Mouse (Mus musculus) limb, embryonic 11.5 days (tissue): ENCODE data around the gene Faim. TPM values are rescaled to one million over a fixed set of nuclear protein-coding genes. Genes with fewer than 3 reads are reported as not detected.

Experiments used
- ATAC-seq: fragments of 200-750 bp; cut with Nextera tagmentation; 2 replicates; pipeline ENCODE4 v1.8.0; 2017; ENCODE audit warnings: low read depth; ENCODE audit not compliant: insufficient number of reproducible peaks, low FRiP score, low TSS enrichment
- DNase-seq: peaks from one replicate; pipeline ENCODE4 v3.0.0-alpha.2; 2015; ENCODE audit warnings: low spot score
- H3K27ac ChIP-seq: fragments of 300-500 bp; sonication (generic); replicated peaks from 2 replicates; pipeline ENCODE4 v1.5.1; 2014; ENCODE audit warnings: low read depth, mild to moderate bottlenecking, low read length
- H3K27me3 ChIP-seq: fragments of 300-500 bp; sonication (generic); 2 replicates; pipeline ENCODE4 v1.6.1; 2014; ENCODE audit warnings: mild to moderate bottlenecking, low read length, mixed read lengths; ENCODE audit not compliant: control insufficient read depth, insufficient read depth
- H3K36me3 ChIP-seq: fragments of 300-500 bp; sonication (generic); 2 replicates; pipeline ENCODE4 v1.6.1; 2014; ENCODE audit warnings: mild to moderate bottlenecking, low read length, moderate library complexity, mixed read lengths; ENCODE audit not compliant: control insufficient read depth, insufficient read depth
- H3K4me1 ChIP-seq: fragments of 300-500 bp; sonication (generic); 2 replicates; pipeline ENCODE4 v1.6.1; 2014; ENCODE audit warnings: low read length, mixed read lengths; ENCODE audit not compliant: control insufficient read depth, insufficient read depth
- H3K4me2 ChIP-seq: fragments of 300-500 bp; sonication (generic); 2 replicates; pipeline ENCODE4 v1.6.1; 2014; ENCODE audit warnings: low read depth, mild to moderate bottlenecking, moderate library complexity; ENCODE audit not compliant: severe bottlenecking
- H3K4me3 ChIP-seq: fragments of 300-500 bp; sonication (generic); 2 replicates; pipeline ENCODE4 v1.5.1; 2014; ENCODE audit warnings: low read depth, low read length
- H3K9ac ChIP-seq: fragments of 300-500 bp; sonication (generic); 2 replicates; pipeline ENCODE4 v1.6.1; 2014; ENCODE audit warnings: mild to moderate bottlenecking, low read length
- H3K9me3 ChIP-seq: fragments of 300-500 bp; sonication (generic); 2 replicates; pipeline ENCODE4 v1.6.1; 2016; ENCODE audit warnings: low read length; ENCODE audit not compliant: control insufficient read depth
- WGBS: fragments of 180-500 bp; shearing (Covaris S2); extraction: QIAGEN DNeasy Blood & Tissue Kit; methylation state at CpG from one replicate; pipeline ENCODE4 v1.1.7; 2014; 5-methylcytosine and 5-hydroxymethylcytosine counted together
- polyA plus RNA-seq: library from polyadenylated mRNA; unstranded; fragments of >200 nt; fragmentation: Nextera tagmentation; extraction: Ambion mirVana; gene quantifications from 2 replicates; pipeline ENCODE4 v1.2.1, GENCODE M21; 2014

Gene Faim
- polyA plus RNA-seq = 58.5 TPM in 2 replicates

DNA sequence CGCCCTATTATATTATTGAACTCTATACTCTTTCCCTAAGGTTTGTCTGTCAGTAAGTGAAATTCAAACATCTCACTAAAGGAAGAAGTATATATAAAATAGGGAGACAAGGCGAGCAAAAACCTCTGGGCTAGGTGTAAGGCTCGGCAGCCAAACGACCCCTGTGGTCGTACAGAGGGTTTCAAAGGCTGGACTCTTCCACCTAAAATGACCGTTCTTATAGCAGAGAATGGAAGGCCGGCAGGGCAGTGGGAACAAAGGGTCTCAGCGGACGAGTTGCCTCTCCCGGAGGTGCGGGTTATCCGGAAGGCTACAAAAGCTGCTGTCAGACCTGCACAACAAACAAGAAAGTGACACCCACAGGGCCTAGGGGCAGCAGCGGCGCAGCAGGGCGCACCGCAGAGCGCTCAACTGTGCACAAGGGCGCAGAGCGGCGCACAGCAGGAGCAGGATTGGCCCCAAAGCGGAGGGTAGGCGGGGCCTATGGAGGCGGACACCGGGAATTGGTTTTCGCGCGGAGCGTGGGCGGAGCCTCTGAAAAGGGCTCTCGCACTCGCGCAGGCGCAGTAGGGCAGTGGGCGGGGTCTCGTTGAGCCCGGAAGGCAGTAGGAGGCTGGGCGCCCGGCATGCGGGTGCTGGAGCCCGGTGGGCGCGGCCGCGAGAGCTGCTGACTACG, at the start of gene Faim:
Gene Faim, plus strand, starts transcription at position 574 of the 676 bp plus-strand sequence.
- Histone ChIP-seq H3K4me1 (0 out of 2 replicates have a peak, but pooled peaks cover 3% of the 10 kb centered on the region), H3K36me3 (no peaks in the 10 kb centered on the region), H3K27me3 (no peaks in the 10 kb centered on the region), H3K9me3 (no peaks in the 10 kb centered on the region), H3K9ac (peak within 1 kb of the TSS; percentile 75), H3K27ac (no peak within 1 kb of the TSS), H3K4me2 (peak within 1 kb of the TSS; percentile 75), H3K4me3 (peak within 1 kb of the TSS; percentile 56)
- ATAC-seq = peak; percentile 98
- peak; percentile 100 for DNase-seq
- 1% methylated on average over 44 of the region's 45 CpGs for WGBS

DNA sequence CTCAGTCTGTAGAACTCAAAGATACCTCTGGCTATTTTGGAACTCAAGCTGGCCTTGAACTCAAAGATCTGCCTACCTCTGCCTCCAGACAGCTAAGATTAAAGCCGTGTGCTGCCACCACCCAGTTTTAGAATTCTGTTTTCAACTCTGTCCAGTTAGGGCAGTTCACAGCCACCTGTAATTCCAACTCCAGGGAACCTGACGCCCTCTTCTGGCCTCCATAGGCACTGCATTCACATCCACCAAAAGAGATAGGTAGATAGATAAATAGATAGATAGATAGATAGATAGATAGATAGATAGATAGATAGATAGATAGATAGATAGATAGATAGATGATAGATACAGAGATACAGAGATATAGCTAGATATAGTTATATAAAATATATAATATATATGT, 46.9 kb upstream of the Faim start:
- Histone ChIP-seq H3K9me3 (no peaks in the 10 kb centered on the region), H3K4me3 (no peak overlapping the region), H3K27me3 (0 out of 2 replicates have a peak, but pooled peaks cover 2% of the 10 kb centered on the region), H3K9ac (no peak overlapping the region), H3K4me1 (no peaks in the 10 kb centered on the region), H3K4me2 (no peak overlapping the region), H3K36me3 (no peaks in the 10 kb centered on the region), H3K27ac (no peak overlapping the region)
- peak; percentile 46 for DNase-seq
- WGBS = 18% methylated on average over 2 of the region's 2 CpGs
- no peak for ATAC-seq

DNA sequence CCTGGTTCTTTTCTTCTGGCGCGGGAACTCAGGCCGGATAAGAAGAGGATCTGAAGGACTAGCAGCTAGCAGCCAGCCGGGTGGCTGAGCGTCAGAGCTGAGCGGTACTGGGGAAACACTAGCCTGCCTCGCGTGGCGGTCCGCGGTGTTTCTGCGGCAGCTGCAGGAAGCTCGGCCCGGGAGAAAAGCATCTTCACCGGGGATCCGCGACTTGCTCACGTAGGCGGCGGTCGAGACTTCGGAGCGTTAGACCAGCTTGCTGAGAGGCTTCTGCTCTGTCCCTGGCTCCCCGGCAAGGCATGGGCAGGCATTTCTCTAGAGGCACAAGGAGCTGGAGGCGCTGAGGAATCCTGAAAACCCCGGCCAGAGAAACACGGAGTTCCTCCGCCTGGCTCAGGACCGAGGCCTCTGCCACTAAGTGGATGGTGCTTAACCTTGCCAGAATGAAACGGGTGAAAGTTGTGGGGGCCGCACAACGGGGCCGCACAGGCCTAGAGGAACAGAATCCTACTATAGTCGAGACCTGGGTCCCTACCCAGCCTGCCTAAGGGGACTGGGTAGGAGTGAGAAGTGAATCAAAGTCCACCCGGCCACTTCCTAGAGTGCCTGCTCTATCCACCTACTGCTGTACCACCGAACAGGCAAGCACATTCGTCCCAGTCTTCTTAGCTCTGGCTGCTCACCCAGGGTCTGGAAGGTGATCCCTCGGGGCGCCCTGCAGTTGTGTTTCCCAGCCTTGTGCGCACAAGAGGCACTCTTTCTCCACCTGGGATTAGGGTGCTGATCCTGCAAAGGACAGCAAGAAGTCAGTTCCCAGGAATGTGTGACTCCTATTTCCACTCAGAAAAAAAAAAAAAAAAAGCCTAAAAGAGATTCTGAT, 33.8 kb upstream of the Faim start:
- Histone ChIP-seq H3K4me2 (peak overlapping the region; percentile 20; the same call in 1 of the 2 replicates), H3K9ac (peak overlapping the region; percentile 12; the same call in 1 of the 2 replicates), H3K36me3 (no peaks in the 10 kb centered on the region), H3K27ac (no peak overlapping the region), H3K27me3 (peaks cover 71% of the 10 kb centered on the region), H3K4me3 (peak overlapping the region; percentile 12), H3K4me1 (peaks cover 29% of the 10 kb centered on the region), H3K9me3 (no peaks in the 10 kb centered on the region)
- DNase-seq (peak; percentile 62), ATAC-seq (no peak)
- under 1% methylated on average over 40 of the region's 40 CpGs for WGBS

DNA sequence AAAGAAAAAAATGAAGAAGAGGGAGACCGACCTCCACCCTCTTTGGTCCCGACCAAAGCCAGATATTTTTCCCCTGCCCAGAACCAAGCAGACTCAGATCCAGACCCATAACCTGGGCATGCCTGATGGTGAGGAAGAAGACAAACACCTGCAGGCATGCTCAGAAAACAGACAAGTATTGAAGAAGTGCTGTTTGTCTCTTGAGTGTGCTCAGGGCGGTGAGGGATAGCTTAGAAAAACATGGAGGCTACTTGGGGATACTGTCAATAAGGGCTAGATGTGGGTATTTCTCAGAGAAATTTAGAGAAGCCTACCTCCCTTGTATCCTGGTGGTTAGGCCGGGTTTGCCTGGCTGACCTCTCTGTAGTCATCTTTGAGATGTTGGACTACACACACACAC, 32.9 kb upstream of the Faim start:
- no peak for ATAC-seq
- Histone ChIP-seq H3K4me2 (no peak overlapping the region), H3K4me1 (peaks cover 29% of the 10 kb centered on the region), H3K9ac (no peak overlapping the region), H3K4me3 (no peak overlapping the region), H3K9me3 (no peaks in the 10 kb centered on the region), H3K27ac (no peak overlapping the region), H3K27me3 (peaks cover 71% of the 10 kb centered on the region), H3K36me3 (no peaks in the 10 kb centered on the region)
- no peak for DNase-seq
- 5% methylated on average over 4 of the region's 4 CpGs for WGBS

DNA sequence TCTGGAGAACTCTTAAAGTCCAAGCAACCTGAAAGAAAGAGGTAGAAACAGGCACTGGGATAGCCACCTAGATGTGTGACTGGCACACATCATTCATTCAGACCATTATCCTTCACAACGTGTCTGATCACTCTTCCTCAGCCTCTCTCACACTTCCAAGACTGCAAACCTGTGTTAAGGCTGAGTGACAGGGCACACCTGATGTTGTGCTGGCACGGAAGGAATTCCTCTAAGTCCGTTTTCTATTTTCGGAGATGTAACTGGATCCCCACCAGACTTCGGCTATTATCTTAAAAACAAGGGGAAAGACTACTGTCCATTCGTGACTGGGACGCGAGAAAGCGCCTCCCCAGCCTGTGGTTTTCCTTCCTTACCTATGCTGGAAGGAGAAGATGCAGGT, 32.3 kb upstream of the Faim start:
- no peak overlapping the region for H3K4me3 ChIP-seq
- 4% methylated on average over 9 of the region's 9 CpGs for WGBS
- ATAC-seq (no peak), DNase-seq (peak; percentile 36)
- no peak overlapping the region for H3K4me2 ChIP-seq
- no peaks in the 10 kb centered on the region for H3K36me3 ChIP-seq
- H3K27ac ChIP-seq = no peak overlapping the region
- no peaks in the 10 kb centered on the region for H3K9me3 ChIP-seq
- no peak overlapping the region for H3K9ac ChIP-seq
- H3K4me1 ChIP-seq = peaks cover 29% of the 10 kb centered on the region
- H3K27me3 ChIP-seq = peaks cover 71% of the 10 kb centered on the region

DNA sequence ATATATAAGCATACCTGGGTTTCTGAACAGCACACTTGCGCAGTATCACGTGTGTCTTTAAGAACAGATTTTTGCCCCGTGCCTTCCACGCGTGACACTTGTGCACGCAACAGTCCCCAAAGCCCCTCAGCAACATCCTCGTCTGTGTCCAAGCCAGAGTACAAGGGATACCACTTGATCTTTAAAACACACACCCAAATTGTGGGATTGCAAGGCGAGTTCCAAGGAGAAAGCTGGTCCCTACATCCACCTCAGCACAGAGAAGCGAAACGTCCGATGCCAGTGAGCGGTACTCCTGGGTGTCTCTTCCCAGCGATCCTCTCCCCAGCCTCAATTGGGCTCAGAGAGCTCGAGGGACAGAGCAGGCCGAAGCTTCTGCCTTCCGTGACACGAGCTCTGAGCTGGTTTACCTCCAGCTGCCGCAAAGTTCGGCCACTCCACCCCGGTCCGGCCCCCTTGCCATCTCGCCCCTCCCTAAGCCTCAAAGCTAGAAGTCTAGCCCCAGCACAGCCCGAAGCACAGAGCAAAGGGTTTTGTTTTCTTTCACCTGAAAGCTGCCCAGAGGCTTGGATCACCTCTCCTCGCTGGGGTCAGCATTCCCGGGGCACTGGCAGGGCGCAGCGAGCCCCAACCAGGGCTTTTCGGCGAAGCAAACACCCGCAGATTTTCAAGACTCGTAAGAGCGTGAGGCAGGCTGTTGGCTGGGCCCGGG, 31.6 kb upstream of the Faim start:
- Histone ChIP-seq H3K36me3 (no peaks in the 10 kb centered on the region), H3K27me3 (peaks cover 78% of the 10 kb centered on the region), H3K9me3 (no peaks in the 10 kb centered on the region), H3K9ac (no peak overlapping the region), H3K4me2 (peak overlapping the region; percentile 86), H3K27ac (no peak overlapping the region), H3K4me1 (peaks cover 29% of the 10 kb centered on the region), H3K4me3 (peak overlapping the region; percentile 39)
- WGBS = 2% methylated on average over 33 of the region's 33 CpGs
- ATAC-seq (no peak), DNase-seq (peak; percentile 71)

DNA sequence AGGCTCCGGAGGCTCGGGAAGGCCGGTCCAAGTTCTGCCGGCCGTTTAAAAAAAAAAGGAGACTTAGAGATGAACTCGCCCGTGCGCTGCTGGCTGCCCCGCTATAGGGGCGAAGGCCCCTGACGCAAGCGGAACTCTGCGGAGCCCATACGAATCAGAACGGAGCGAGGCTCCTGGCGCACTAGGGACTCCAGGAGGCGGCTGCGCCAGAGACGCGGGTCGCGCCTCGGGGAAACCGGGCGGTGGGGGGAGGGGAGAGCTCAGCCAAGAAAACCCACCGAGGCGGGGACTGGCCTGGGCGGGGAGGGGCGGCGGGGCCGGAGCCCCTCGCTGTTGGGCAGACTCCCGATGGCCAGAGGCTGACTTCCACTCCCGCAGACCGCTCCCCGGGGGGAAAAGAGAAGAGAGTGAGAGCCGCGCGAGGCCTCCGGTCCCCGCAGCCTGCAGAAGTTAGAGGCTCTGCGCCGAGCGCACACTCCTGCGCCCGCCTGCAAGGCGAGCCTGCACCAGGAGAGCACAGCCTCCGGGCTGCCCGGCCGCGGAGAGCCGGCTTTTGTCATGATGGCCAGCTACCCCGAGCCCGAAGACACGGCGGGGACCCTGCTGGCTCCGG, 31.0 kb upstream of the Faim start, which contains the start of gene Foxl2:
Gene Foxl2, plus strand, starts transcription at position 186 of the 613 bp plus-strand sequence.
- peak; percentile 18; the same call in 1 of the 2 replicates for ATAC-seq
- no peak within 1 kb of the TSS for H3K27ac ChIP-seq
- H3K4me3 ChIP-seq = peak within 1 kb of the TSS; percentile 39
- peaks cover 83% of the 10 kb centered on the region for H3K27me3 ChIP-seq
- peak within 1 kb of the TSS; percentile 86 for H3K4me2 ChIP-seq
- DNase-seq = peak; percentile 75
- H3K4me1 ChIP-seq = peaks cover 29% of the 10 kb centered on the region
- peak within 1 kb of the TSS; percentile 27; the same call in 1 of the 2 replicates for H3K9ac ChIP-seq
- WGBS = 1% methylated on average over 34 of the region's 58 CpGs
- no peaks in the 10 kb centered on the region for H3K9me3 ChIP-seq
- no peaks in the 10 kb centered on the region for H3K36me3 ChIP-seq
